Mouse (Mus musculus) midbrain, embryonic 10.5 days (tissue): ENCODE results near the gene Abcb8. TPM values are rescaled to one million over a fixed set of nuclear protein-coding genes. Genes with fewer than 3 reads are reported as not detected.
A peak's percentile ranks its signal among the peaks of the same experiment; 100 is the strongest.
"Not testable (repeated sequence)": the region's sequence is repeated elsewhere in the genome, so short reads cannot be mapped to it uniquely, and the experiment has no call there.

Experiments used
- DNase-seq: peaks from one replicate; pipeline ENCODE4 v3.0.0-alpha.2; 2017; ENCODE audit warnings: low spot score
- H3K27ac ChIP-seq: fragments of 300-500 bp; sonication (generic); replicated peaks from 2 replicates; pipeline ENCODE4 v1.5.1; 2016; ENCODE audit warnings: mild to moderate bottlenecking
- H3K27me3 ChIP-seq: fragments of 300-500 bp; sonication (generic); 2 replicates; pipeline ENCODE4 v1.6.1; 2016; ENCODE audit warnings: low read depth, mild to moderate bottlenecking; ENCODE audit not compliant: poor library complexity, severe bottlenecking
- H3K36me3 ChIP-seq: fragments of 300-500 bp; sonication (generic); 2 replicates; pipeline ENCODE4 v1.6.1; 2016; ENCODE audit warnings: mild to moderate bottlenecking, moderate library complexity
- H3K4me1 ChIP-seq: fragments of 300-500 bp; sonication (generic); 2 replicates; pipeline ENCODE4 v1.6.1; 2016
- H3K4me3 ChIP-seq: fragments of 300-500 bp; sonication (generic); 2 replicates; pipeline ENCODE4 v1.5.1; 2016; ENCODE audit warnings: mild to moderate bottlenecking, moderate library complexity
- H3K9me3 ChIP-seq: fragments of 300-500 bp; sonication (generic); replicated peaks from 2 replicates; pipeline ENCODE4 v1.6.1; 2016; ENCODE audit warnings: mild to moderate bottlenecking
- WGBS: fragments of 180-500 bp; shearing (Covaris S2); methylation state at CpG from one replicate; pipeline ENCODE4 v1.1.7; 2016; 5-methylcytosine and 5-hydroxymethylcytosine counted together
- polyA plus RNA-seq: library from polyadenylated mRNA; unstranded; fragments of >200 nt; fragmentation: Nextera tagmentation; extraction: Ambion mirVana; gene quantifications from 2 replicates; pipeline ENCODE4 v1.2.1, GENCODE M21; 2016

Gene Abcb8
- polyA plus RNA-seq, 1 experiment from 2014 or later: 64.6 TPM

DNA sequence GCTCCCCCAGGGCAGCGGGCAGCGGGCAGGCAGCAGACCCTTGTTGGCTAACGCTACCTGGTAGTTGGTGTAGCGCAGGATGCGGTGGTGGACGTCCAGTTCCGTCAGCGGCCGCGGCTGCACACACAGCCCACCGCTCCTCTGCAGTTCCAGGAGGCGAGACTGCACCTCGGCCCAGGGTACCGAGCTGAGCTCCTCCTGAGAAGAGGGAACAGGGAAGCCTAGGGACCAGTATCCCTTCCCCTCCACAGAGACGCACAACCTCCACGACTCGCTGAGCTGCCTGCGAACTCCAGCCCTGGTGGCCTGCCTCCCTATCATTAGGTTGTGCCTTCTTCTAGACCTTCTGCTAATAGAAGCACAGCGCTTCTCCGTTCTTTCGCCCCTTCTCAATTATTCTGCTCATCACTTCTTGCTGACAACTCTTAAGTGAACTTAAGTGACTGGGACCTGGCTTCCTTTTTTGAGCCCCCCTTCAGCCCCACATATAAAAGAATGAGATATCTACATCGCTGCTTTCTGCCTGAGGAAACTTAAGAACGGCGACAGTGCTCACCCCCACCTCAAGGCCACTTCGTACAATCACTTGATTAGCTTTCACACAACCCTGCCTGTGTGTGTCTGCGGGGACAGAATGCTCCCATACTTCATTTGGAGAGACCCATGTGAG is 5.1 kb upstream of the Abcb8 start:
- peaks cover 68% of the 10 kb centered on the region for H3K27me3 ChIP-seq
- H3K9me3 ChIP-seq: no peaks in the 10 kb centered on the region
- no peak for DNase-seq
- peaks cover 52% of the 10 kb centered on the region for H3K4me1 ChIP-seq
- 24% methylated on average over 26 of the region's 26 CpGs for WGBS
- H3K4me3 ChIP-seq: peak overlapping the region; percentile 61
- peak overlapping the region; percentile 78 for H3K27ac ChIP-seq
- no peaks in the 10 kb centered on the region for H3K36me3 ChIP-seq

GRCm38 (mm10) chr5:24389011-24389657 is 4.3 kb upstream of the Abcb8 start:
- DNase-seq: peak; percentile 31
- 55% methylated on average over 7 of the region's 7 CpGs for WGBS
- Histone ChIP-seq H3K4me3 (no peak overlapping the region), H3K36me3 (no peaks in the 10 kb centered on the region), H3K4me1 (peaks cover 52% of the 10 kb centered on the region), H3K27ac (peak overlapping the region; percentile 46; the same call in 1 of the 2 replicates), H3K27me3 (peaks cover 68% of the 10 kb centered on the region), H3K9me3 (no peaks in the 10 kb centered on the region)

DNA sequence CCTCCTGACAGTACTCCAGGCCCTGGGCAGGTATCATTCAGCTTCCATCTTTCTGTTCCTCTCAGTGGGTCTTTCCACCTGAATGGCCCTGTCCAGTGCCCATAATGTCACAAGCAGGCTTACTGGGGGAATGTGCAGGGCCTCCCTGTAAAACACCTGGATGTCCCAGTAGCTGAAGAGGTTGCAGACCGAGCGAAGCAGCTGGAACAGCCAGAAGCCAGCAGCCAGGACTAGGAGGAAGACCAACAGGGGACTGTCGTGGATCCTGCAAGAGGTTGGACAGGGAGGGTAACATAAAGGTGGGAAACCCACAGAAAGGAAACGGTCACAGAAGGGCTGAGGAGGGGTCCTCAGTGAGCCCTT is 3.8 kb upstream of the Abcb8 start:
- Histone ChIP-seq H3K27ac (peak overlapping the region; percentile 46; the same call in 1 of the 2 replicates), H3K27me3 (peaks cover 63% of the 10 kb centered on the region), H3K4me1 (peaks cover 52% of the 10 kb centered on the region), H3K9me3 (no peaks in the 10 kb centered on the region), H3K4me3 (no peak overlapping the region), H3K36me3 (no peaks in the 10 kb centered on the region)
- WGBS: 81% methylated on average over 4 of the region's 4 CpGs
- no peak for DNase-seq

GRCm38 (mm10) chr5:24391864-24392263 is 1.6 kb upstream of the Abcb8 start, which contains the start of gene Atg9b:
Gene Atg9b (minus strand): TSS chr5:24392143.
- Histone ChIP-seq H3K4me1 (peaks cover 47% of the 10 kb centered on the region), H3K27ac (no peak within 1 kb of the TSS), H3K4me3 (no peak within 1 kb of the TSS), H3K36me3 (peaks cover 4% of the 10 kb centered on the region; the same call in 1 of the 2 replicates), H3K9me3 (no peaks in the 10 kb centered on the region), H3K27me3 (peaks cover 41% of the 10 kb centered on the region)
- no peak for DNase-seq
- WGBS: 89% methylated on average over 7 of the region's 7 CpGs

- Histone ChIP-seq H3K27ac (no peak overlapping the region), H3K4me3 (no peak overlapping the region), H3K36me3 (peaks cover 4% of the 10 kb centered on the region; the same call in 1 of the 2 replicates), H3K4me1 (peaks cover 38% of the 10 kb centered on the region), H3K27me3 (peaks cover 32% of the 10 kb centered on the region), H3K9me3 (no peaks in the 10 kb centered on the region)
- 83% methylated on average over 7 of the region's 7 CpGs for WGBS
- no peak for DNase-seq
Observed at GRCm38 (mm10) chr5:24392724-24393123, 739 bp upstream of the Abcb8 start.

GRCm38 (mm10) chr5:24394165-24394894 is 867 bp downstream of the Abcb8 start:
- Histone ChIP-seq H3K9me3 (no peaks in the 10 kb centered on the region), H3K4me3 (peak overlapping the region; percentile 68), H3K4me1 (peaks cover 24% of the 10 kb centered on the region), H3K36me3 (peaks cover 4% of the 10 kb centered on the region; the same call in 1 of the 2 replicates), H3K27ac (peak overlapping the region; percentile 92), H3K27me3 (peaks cover 16% of the 10 kb centered on the region)
- 1% methylated on average over 36 of the region's 36 CpGs for WGBS
- DNase-seq: peak; percentile 95

DNA sequence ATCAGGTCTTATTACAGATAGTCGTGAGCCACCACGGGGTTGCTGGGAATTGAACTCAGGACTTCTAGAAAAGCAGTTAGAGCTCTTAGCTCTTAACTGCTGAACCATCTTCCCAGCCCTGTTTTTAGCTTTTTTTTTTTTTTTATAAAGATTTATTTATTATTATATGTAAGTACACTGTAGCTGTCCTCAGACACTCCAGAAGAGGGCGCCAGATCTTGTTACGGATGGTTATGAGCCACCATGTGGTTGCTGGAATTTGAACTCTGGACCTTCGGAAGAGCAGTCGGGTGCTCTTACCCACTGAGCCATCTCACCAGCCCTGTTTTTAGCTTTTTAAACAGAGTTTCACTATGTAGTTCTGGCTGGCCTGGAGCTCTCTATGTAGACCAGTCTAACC is 2.8 kb downstream of the Abcb8 start:
- H3K27ac ChIP-seq, H3K4me3 ChIP-seq, H3K9me3 ChIP-seq, H3K27me3 ChIP-seq, DNase-seq: not testable (repeated sequence)
- Histone ChIP-seq H3K36me3 (peaks cover 20% of the 10 kb centered on the region), H3K4me1 (peaks cover 21% of the 10 kb centered on the region)
- 94% methylated on average over 6 of the region's 6 CpGs for WGBS

GRCm38 (mm10) chr5:24399686-24400085 is 6.2 kb downstream of the Abcb8 start:
- peaks cover 7% of the 10 kb centered on the region for H3K4me1 ChIP-seq
- peaks cover 53% of the 10 kb centered on the region for H3K36me3 ChIP-seq
- H3K9me3 ChIP-seq: no peaks in the 10 kb centered on the region
- H3K27ac ChIP-seq: no peak overlapping the region
- no peaks in the 10 kb centered on the region for H3K27me3 ChIP-seq
- no peak for DNase-seq
- no peak overlapping the region for H3K4me3 ChIP-seq
- WGBS: 92% methylated on average over 10 of the region's 10 CpGs

DNA sequence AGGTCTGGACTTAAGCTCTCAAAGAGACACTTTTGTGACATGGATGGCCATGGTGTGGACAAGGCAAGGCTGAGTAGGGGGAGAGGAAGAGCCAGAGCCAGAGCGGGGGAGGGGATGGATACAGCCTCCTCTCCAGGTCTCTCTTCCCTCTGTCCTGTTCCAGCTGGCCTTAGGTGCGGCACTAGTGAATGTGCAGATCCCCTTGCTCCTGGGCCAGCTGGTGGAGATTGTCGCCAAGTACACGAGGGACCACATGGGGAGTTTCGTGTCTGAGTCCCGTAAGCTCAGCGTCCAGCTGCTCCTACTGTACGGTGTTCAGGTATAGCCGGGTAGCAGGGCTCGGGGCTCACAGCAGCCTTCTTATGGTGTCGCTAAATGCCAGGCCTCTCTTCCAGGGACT is 6.9 kb downstream of the Abcb8 start:
- DNase-seq: no peak
- Histone ChIP-seq H3K4me1 (0 out of 2 replicates have a peak, but pooled peaks cover 3% of the 10 kb centered on the region), H3K4me3 (no peak overlapping the region), H3K27me3 (no peaks in the 10 kb centered on the region), H3K27ac (no peak overlapping the region), H3K9me3 (no peaks in the 10 kb centered on the region), H3K36me3 (peaks cover 58% of the 10 kb centered on the region)
- 87% methylated on average over 11 of the region's 11 CpGs for WGBS

- Histone ChIP-seq H3K4me1 (0 out of 2 replicates have a peak, but pooled peaks cover 3% of the 10 kb centered on the region), H3K4me3 (no peak overlapping the region), H3K36me3 (peaks cover 63% of the 10 kb centered on the region), H3K27ac (no peak overlapping the region), H3K27me3 (no peaks in the 10 kb centered on the region), H3K9me3 (no peaks in the 10 kb centered on the region)
- WGBS: 93% methylated on average over 5 of the region's 5 CpGs
- DNase-seq: no peak
Observed at GRCm38 (mm10) chr5:24400911-24401605, 7.6 kb downstream of the Abcb8 start.

GRCm38 (mm10) chr5:24401969-24402368 is 8.5 kb downstream of the Abcb8 start:
- Histone ChIP-seq H3K36me3 (peaks cover 68% of the 10 kb centered on the region), H3K4me3 (no peak overlapping the region), H3K27ac (no peak overlapping the region), H3K4me1 (0 out of 2 replicates have a peak, but pooled peaks cover 3% of the 10 kb centered on the region), H3K9me3 (no peaks in the 10 kb centered on the region), H3K27me3 (no peaks in the 10 kb centered on the region)
- DNase-seq: no peak
- 92% methylated on average over 9 of the region's 9 CpGs for WGBS

GRCm38 (mm10) chr5:24404594-24405360 is 11.3 kb downstream of the Abcb8 start:
- no peak overlapping the region for H3K4me3 ChIP-seq
- H3K27ac ChIP-seq: no peak overlapping the region
- peaks cover 90% of the 10 kb centered on the region for H3K36me3 ChIP-seq
- no peaks in the 10 kb centered on the region for H3K9me3 ChIP-seq
- 88% methylated on average over 6 of the region's 6 CpGs for WGBS
- peaks cover 13% of the 10 kb centered on the region for H3K4me1 ChIP-seq
- no peaks in the 10 kb centered on the region for H3K27me3 ChIP-seq
- no peak for DNase-seq
